Mouse (Mus musculus): ENCODE data around the gene Ppm1b.

The Ppm1b gene

DNA sequence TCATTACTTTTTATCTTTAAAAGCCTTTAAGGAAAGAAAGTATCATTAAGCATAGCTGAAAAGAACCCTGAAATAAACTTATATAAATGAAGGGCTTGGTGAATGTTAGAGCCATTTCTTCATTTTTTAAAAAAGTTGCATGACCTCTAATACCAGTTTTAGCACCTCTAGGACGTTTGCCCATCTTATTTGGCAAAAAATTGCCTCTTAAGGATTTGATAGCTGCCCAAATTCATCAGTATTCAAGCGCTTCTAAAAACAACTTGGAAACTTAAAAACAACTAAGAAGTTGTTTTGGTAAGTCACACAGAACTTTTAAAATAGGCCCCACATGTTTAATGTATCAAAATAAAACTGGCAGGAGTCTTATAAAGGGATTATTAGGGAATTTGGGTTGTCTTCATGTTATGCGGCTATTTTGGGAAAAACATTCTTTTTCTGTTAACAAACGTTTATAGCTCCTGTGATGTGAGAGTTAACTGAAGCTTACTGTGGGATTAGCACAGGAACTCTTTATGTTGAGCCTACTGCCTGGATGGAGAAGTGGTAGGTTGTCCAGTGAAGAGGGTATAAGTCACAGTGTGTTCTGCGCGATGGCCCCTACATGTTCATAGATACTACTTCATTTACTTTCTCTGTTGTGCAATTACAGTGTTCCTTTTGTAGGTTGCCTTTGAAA is 2.6 kb downstream of the Ppm1b start:
- DNase-seq: no peak

DNA sequence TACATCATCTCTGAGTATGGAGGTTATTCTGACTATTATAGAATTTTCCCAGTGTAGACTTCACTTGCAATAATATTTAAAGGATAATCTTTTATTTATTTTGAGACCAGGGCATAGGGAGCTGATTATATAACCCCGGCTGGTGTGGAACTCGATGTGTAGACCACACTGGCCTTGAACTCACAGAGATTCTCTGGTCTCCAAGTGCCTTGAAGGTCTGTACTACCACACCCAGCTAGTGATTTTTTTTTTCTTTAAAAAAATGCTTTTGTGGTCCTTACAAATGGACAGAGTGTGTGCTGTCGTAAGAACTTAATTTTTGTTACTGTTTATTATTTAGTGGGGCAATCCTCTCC is 3.1 kb downstream of the Ppm1b start:
- DNase-seq: no peak

DNA sequence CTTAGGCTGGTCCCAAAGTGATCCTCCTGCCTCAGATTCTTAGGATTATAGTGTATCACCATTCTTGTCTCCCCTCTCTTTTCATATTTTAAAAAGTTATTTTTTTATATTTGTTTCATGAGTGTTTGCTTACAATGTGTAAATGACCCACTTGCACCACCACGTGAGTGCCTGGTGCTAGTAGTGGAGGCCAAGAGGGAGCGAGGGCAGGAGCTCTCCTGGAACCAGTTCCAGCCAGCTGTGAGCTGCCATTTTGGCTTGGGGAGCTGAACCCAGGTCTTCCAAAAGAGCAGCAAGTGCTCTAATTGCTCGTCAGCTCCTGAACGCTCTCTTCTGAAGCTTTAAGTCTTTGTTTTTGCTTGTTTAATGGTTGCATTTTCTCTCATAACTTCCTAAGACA is 3.6 kb downstream of the Ppm1b start:
- DNase-seq: peak; percentile 18 to 34

DNA sequence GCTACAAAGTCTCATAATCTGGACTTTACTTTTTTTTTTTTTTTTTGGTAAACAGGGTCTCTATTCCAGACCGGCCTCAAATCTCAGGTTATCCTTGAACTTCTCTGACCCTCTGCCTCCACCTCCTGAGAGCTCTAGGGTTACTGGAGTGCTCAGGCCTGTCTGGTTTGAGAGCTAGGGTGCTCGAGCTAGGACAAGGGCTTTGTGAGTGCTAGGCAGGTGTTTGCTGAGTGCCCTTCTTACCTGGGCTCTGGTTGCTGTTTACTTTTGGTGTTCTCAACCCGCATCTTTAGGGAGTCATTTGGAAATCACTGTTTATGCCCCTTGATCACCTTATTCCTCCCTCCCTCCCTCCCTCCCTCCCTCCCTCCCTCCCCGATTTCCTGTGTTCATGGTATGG is 5.5 kb downstream of the Ppm1b start:
- DNase-seq: no peak

DNA sequence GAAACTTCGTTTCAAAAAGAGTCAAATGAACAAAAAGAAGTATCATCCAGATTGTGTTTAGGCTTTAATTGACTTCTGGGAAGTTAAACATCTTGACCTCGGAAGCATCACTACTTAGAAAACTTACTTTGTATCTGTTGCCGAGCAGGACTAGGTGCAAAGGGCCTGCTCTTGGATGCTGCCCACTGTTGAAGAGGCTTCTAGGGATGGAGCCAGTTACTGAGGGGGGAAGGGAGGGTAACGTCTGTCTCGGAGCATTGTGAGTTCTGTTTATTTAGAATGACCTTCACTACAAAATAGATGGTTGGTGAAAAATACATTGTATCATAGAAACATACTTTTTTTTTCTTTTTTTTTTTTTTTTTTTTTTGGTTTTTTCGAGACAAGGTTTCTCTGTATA is 7.1 kb downstream of the Ppm1b start:
- no peak for DNase-seq

DNA sequence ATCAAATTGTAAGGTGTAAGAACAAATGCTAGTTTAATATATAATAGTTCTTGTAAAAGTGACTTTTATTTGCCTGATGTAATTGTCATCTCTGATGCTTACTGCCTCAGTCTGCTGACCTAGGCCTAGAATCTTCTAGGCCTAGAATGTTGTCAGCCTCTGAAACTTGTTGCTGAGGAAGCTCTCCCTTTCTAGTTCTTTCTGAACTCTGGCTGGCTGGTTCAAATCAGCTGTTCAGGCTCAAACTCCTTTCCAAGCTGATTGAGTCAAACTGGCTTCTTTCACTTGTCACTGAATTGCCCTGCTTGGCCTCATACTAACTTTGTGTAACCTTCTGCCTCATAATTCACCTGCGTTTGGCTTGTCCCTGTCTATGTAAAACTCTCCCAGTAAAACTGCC is 9.7 kb downstream of the Ppm1b start:
- no peak for DNase-seq

DNA sequence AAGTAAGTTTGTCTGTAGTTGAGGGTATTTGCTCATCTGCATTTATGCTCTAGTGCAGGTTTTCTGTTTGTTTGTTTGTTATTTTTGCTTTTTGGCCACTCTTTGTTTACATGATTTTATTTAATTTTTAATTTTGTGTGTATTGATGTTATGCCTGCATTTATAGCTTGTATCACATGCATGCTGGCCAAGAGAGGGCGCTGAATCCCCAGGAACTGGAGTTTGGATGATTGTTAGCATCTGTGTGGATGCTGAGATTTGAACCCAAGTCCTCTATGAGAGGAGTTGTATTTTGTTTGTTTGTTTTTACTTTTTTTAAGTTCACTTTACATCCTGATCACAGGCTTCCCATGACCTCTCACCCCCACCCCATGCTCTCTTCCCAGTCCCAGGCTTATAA is 10.5 kb downstream of the Ppm1b start:
- no peak for DNase-seq

DNA sequence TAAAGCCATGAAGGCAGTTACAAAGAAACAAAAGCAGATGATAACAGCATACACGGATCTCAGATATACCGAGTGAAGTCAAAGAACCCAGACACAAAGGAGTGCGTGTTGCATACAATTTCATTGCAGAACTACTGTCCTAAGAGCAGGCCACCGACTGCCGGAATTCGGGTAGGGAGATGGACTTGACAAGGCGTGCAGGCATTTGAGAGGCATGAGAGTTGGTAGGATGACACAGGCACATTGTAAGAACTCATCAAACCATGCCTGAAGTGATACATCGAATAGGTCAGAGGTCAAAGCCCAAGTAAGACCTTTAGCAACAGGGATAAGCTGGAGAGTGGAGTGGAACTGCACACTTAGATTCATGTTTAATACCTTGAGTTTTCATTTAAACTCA is 13.4 kb downstream of the Ppm1b start:
- no peak for DNase-seq

DNA sequence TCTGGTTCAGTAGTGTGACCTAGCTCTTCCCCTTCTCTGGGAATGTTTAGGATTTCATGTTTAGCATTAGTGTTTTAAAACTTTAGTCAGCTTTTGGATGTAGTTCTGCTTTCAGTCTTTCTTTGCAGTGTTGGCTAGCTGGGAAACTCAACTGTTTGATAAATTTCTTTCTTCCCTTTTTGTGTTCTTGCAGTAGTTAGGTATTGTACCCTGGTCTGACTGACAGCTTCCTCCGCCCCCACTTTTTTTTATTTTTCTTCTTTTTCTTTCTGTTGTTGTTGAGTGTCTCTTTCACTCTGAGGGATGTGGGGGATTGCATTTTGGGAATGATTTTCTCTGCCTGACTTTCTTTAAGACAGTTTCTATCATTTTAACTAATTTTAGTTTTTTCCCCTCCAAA is 25.2 kb downstream of the Ppm1b start:
- no peak for DNase-seq

DNA sequence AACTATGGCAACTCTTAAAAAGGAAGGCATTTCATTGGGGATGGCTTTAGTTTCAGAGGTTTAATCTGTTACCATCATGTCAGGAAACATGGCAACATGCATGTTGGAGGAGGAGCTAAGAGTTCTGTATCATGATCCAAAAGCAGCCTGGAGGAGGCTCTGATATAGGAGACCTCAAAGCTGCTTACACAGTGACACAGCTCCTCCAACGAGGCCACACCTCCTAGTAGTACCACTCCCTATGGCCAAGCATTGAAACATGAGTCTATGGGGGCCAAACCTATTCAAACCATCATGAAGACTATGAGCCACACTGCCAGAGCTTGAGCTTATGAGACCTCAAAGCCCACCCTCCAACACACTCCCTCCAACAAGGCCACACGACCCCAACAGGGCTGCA is 26.2 kb downstream of the Ppm1b start:
- no peak for DNase-seq

DNA sequence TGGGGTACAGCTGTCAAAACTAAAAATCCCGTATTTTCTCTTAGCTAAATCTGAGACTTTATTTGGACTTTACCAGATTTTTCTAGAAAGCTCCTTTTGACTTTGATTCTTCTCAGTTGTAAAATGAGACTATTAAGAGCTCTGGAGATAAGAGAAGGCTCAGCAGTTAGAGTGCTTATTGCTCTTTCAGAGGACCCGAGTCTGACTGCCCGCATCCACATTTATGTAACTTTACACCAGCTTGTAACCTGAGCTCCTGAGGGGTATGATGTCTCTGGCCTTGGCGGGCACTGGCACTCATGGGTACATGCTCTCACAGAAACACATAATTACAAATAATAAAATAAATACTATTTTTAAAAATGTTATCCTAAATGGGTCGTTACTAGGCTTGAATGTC is 29.8 kb downstream of the Ppm1b start:
- no peak for DNase-seq

DNA sequence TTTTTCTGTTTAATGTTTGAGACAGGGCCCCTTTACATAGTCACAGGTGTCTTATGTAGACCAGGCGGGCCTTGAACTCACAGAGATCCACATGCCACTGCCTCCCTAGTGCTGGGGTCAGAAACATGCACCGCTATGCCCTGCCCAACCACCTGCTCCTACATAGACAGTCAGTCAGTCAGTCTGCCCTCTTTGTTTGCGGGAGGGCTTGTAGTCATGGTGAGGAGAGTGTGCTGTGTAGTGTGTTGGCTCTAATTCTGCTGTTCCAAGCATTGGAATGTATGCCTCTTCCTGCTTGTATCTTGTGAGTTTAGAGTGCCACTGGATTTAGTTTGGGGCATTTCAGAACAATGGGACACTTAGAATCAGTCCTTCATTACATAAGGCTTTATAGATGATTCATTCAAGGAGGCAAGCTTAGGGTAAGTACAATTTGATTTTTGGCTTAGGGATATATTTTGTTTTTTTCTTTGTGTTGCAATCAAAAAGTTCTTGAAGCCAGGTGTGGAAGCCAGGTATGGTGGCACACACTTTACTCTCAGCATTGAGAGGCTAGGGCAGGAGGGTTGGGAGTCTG is 31.4 kb downstream of the Ppm1b start:
- no peak for DNase-seq

DNA sequence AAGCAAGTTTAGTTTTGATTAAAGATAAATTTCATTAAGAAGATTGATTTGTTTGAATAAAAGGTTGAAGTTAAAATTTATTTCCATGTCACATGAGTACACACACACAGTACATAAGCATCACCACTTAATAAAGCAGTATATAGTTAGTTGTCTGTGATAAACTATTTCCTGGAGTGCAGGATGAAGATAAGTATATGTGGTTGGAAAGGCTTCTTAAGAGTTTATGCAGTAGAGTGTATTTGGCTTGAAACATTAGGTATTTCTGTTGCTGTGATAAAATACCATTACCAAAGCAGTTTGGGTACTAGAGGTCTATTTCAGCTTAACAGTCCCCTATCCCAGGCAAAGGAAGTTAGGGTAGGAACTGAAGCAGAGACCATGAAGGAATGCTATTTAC is 32.0 kb downstream of the Ppm1b start:
- DNase-seq: no peak

DNA sequence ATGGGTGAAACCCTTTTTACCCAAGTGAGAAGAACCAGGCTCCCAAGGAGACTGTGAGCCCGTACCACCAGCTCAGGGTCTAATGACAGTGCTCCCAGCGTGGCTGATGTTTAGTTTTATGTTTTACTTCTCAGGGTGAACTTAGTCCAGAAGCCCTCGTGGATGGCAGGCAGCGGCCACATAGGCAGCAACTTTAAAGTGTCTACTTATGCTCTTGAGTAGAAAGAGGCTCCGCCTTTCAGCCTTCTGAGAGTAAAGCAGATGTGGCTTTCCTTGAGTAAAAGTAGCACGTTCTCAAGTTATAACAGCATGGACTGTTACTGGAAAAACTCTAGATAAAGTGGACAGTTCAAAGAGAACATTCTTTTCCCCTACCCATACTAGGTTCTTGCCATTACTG is 39.3 kb downstream of the Ppm1b start:
- DNase-seq: no peak

DNA sequence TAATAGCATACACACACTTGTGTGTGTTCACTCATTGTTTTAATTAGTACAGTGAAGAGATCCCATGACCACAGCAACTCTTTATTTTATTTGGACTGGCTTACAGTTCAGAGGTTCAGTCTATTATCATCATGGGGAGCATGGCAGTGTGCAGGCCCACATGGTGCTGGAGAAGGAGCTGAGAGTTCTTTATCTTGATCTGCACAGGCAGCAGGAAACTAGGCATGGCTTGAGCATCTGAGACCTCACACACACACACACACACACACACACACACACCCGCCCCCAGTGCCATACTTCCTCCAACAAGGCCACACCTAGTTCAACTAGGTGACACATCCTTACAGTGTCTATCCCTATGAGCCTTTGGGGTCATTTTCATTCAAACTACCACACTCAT is 41.1 kb downstream of the Ppm1b start:
- no peak for DNase-seq

DNA sequence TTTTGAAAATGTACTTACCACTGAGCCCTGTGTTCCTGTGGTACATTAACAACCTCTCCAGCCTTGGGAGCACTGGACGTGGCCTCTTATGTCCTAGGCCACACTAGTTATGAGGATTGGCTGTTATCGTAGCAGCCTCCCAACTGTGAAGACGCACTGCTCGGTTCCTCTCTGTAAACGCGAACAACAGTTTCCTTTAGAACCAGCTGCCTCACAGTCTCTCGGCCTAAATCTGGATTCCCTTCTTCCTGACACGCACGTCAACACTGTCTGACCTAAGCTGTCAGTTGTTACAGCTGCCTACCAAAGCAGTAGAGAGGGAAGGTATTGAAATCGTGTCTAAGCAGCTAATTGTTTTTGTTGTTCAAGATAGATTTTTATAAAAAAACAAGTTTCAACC is 43.1 kb downstream of the Ppm1b start:
- DNase-seq: no peak

DNA sequence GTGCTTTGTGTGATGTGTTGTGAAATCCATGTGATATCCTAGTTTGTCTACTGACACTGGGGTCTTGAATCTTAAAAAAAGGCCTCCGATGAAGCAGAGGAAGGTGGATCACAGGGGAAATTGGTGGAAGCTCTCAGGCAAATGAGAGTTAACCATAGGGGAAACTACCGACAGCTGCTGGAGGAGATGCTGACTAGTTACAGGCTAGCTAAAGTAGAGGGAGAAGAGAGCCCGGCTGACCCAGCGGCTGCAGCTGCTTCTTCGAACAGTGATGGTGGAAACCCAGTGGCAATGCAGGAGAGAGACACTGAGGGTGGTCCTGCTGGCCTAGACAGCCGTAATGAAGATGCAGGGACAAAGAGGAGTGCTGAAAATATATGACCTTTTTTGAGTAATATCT is 56.9 kb downstream of the Ppm1b start:
- DNase-seq: no peak

DNA sequence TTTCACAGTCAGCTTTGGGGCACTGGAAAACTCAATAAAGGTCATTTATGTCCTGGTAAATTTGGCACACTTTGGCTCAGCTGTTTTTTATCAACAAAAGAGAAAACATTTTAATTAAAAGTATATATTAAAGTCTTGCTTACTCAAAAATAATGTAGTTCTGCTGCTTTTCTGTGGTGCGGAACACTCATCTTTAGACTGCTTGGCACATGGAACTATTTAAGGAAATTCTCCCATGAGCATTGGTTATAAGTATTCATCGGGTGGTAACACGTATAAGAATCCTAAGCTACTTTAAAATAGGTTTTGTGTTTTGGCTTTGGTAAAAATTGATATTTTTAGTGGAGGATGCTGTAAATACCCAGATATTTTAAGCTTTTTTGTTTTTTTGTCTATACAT is 58.1 kb downstream of the Ppm1b start:
- no peak for DNase-seq

DNA sequence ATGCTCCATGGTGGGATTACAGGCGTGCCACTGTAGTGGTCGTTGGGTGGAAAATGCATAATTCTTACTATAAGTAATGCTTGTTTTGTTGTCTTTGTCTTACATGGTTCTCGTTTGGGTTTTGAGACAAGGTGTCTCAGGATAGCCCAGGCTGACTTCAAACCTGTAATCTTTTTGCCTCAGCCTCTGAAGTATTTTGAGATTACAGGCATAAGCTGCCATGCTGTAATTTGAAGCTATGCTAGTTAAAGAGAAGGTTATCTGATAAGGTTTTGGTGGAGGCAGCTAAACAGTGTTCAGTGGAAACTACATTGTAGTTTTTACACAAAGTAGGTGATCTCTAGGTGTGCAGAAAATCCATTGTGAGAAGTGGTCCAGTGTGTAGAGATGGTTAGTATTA is 61.8 kb downstream of the Ppm1b start:
- no peak for DNase-seq

DNA sequence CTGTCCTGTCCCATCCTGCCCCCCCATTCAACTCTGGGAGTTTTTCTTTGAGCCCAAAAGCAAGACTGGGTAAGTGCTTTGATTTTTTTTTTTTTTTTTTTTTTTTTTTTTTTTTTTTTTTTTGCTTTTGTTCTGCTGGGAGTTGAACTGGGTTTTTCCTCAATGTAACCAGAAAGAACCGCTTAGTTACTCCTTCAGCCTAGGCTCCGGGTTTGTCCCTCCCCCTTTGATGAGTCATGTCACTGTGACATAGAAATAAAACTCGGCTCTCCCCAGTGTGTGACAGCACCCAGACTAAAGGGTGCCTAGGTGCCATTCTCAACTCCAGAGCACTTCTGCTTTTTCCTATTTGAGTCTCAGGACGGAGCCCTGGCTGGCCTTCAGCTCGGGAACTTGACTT is 62.3 kb downstream of the Ppm1b start:
- no peak for DNase-seq

DNA sequence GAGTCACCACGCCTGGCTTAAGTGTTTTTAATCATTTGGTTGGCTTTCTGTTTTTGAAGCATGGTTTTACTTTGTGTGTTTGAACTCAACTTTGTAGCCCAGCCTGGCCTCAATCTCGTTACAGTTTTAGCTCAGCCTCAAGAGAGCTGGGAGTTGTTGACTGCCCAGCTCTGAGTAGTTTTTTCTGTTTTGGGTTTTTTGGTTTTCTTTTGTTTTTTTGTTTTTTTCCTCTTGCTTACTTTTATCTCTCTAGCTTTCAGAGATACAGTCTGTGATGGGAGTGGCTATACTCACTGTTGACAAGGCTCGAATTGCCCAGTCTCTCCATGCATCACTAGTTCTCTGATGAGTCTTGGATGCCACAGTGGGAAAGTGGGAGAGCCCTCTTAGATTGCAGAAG is 63.8 kb downstream of the Ppm1b start:
- DNase-seq: no peak

DNA sequence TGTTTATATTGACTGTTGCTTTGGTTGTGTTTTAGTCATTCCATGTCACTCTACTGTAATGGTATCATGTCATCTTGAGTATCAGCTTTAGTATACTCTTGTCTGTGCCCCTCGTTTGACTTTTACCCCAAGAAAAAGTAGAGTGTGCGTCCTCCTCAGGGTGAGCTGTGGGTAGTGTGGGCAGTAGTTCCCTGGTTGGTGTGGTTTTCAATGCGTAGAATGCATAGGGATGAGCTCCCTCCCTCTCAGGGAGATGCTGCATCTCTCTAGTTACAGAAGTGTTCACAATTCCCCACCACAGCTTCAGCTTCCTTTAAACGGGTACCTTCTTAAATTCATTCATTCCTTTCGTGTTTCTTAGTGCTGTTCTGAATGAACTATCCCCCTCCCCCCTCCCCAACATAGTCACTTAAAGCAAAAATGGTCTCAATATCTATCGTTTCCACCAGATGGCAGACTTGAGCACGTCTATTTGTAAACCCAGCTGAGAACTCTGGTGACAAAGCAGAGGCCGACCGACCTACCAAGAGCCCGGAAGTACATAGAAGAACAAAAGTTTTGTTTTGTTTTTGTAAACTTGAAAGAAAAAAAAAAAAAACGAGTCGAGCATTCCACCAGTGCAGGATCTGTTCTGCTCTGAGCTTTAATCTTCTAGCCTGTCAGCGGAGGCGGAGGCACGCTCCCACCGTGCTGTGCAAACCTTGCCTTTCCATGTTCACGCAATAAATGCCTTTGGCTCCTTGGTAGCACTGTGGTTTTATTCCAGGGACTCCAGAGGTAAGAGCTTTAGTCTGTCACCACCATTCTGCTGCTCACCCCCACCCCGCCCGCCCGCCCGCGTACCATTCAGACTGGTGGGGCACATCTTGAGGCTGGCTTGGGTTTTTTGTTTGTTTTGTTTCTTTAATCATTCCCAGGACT is 67.0 kb downstream of the Ppm1b start:
- DNase-seq: peak; percentile 73 to 77

DNA sequence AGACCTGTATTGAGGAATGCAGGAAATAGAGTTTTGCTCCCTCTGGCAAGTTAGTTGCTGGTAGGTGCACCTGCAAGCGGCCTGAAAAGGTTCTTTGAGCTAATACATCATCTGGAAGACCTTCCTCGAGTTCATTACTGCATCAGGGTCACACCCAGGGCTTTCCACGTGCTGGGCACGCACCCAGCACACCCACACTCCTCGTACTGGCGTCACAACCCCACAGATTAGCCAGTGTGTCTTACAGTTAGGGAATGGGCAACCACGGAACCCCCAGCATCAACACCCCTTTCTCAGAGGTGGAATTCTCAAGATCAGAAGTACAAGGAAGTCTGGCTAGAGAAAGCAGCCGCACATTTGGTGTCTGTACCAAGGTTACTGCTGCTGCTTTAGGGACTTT is 67.7 kb downstream of the Ppm1b start:
- DNase-seq: no peak

DNA sequence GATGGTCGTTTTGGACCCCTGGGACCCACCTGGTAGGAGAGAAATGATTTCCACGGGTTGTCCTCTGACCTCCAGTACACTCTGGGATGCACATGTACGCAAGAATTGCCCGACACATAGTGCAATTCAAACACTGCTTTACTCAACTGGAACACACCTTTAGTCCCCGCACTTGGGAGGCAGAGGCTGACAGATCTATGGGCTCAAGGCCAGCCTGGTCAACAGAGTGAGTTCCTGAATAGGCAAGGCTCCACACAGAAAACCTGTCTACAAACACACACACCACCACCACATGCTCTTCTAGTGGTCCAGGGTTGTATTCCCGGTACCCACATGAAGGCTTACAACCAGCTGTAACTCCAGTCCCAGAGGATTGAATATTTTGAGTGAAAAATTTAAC is 68.6 kb downstream of the Ppm1b start:
- DNase-seq: no peak
